Mouse (Mus musculus) thymus, adult 18-20 months (tissue): ENCODE results near the gene Ly9.
A peak's percentile ranks its signal among the peaks of the same experiment; 100 is the strongest.

Source experiments
- DNase-seq, 2 experiments: peaks; one replicate each; pipeline ENCODE4 v3.0.0; 2022; ENCODE audit warnings: mixed read lengths in 2 of 2

Ly9 gene

GRCm38 (mm10) chr1:171577168-171577567 is 30.0 kb downstream of the Ly9 start:
- DNase-seq = no peak

GRCm38 (mm10) chr1:171568436-171568835 is 38.8 kb downstream of the Ly9 start:
- DNase-seq = no peak

- peak in 1 of 2 experiments; percentile 21 for DNase-seq
Measured at GRCm38 (mm10) chr1:171566777-171567176, 40.4 kb downstream of the Ly9 start.

- DNase-seq = no peak
Measured at GRCm38 (mm10) chr1:171565888-171566287, 41.3 kb downstream of the Ly9 start.

- DNase-seq = no peak
Measured at GRCm38 (mm10) chr1:171564247-171564646, 43.0 kb downstream of the Ly9 start.

- no peak for DNase-seq
Measured at GRCm38 (mm10) chr1:171563042-171563441, 44.2 kb downstream of the Ly9 start.

GRCm38 (mm10) chr1:171561639-171562225 is 45.5 kb downstream of the Ly9 start:
- no peak for DNase-seq

GRCm38 (mm10) chr1:171561200-171561599 is 46.0 kb downstream of the Ly9 start:
- DNase-seq = no peak

GRCm38 (mm10) chr1:171560262-171560661 is 46.9 kb downstream of the Ly9 start:
- DNase-seq = no peak

- no peak for DNase-seq
Measured at GRCm38 (mm10) chr1:171558898-171559297, 48.3 kb downstream of the Ly9 start, which contains the start of gene Cd244a. TSS of gene Cd244a (plus strand) at chr1:171559193.

GRCm38 (mm10) chr1:171558407-171558806 is 48.8 kb downstream of the Ly9 start:
- DNase-seq = no peak

- DNase-seq = no peak
Measured at GRCm38 (mm10) chr1:171556366-171556765, 50.8 kb downstream of the Ly9 start.

- no peak for DNase-seq
Measured at GRCm38 (mm10) chr1:171553359-171554341, 53.6 kb downstream of the Ly9 start.

GRCm38 (mm10) chr1:171552230-171552629 is 55.0 kb downstream of the Ly9 start:
- no peak for DNase-seq

- DNase-seq = no peak
Measured at GRCm38 (mm10) chr1:171551326-171551725, 55.9 kb downstream of the Ly9 start.

- DNase-seq = no peak
Measured at GRCm38 (mm10) chr1:171540694-171541093, 66.5 kb downstream of the Ly9 start.
